Mouse (Mus musculus) frontal cortex, postnatal 25 days (tissue): ENCODE measurements around the gene Shisa7.
"Not testable (repeated sequence)": the region's sequence is repeated elsewhere in the genome, so short reads cannot be mapped to it uniquely, and the experiment has no call there.

Source experiments
- DNase-seq, 2 experiments: peaks; one replicate each; pipeline ENCODE4 v3.0.0; 2022; ENCODE audit warnings: low spot score in 2 of 2

The Shisa7 gene

DNA sequence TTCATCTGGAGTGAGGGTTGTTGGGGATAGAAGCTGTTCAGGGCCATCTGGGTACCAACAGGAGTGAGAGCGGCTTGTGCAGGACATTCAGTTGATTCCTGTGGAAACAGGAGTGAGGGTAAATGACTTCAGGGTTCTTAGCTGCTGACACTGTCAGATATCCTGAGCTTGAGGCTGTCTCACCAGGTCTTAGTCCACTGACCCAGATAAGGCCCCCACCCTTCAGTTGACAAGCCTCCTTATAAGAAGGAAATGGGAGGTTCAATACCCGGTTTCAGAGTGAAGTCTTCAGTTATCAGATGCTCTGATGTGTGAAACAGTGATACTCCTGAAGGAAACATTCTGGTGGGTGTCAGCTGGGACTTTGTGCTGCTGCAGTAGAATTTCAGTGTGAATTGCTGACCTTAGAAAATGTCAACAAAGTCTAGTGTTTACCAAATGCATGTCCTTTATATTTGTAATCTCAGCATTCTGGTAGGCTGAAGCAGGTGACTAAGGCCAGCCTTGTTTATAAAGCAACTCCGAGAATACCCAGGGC lies 49.8 kb downstream of the Shisa7 start:
- DNase-seq, result no peak

DNA sequence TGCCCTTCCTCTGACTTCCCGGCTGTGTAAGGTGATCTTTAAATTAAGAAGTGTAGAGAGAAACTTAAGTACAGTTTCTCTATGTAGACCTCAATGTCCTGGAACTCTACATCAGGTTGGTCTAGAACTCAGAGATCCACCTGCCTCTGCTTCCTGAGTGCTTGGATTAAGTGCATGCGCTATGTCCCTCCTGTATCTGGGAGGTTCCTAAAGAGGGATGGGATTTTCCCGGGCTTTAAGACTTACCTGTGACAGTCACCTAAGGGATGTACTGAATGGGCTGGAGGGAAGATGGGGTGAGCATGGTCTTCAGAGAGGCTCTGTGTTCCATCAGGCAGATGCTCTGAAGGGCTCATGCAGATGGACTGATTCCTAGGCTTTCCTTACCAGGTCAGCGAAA lies 50.8 kb downstream of the Shisa7 start:
- DNase-seq, result no peak

DNA sequence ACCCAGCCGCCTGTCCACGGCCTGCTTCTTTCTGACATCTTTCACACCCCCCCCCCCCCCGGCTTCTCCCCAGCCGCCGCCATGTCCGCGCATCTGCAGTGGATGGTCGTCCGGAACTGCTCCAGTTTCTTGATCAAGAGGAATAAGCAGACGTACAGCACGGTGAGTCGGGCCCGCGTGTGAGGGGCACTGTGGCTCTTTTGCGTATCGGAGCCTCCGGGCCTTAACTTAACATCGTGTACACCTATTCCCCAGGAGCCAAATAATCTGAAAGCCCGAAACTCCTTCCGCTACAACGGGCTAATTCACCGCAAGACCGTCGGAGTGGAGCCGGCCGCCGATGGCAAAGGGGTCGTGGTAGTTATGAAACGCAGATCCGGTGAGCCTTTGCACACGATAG lies 51.2 kb downstream of the Shisa7 start:
- DNase-seq, result not testable (repeated sequence)

DNA sequence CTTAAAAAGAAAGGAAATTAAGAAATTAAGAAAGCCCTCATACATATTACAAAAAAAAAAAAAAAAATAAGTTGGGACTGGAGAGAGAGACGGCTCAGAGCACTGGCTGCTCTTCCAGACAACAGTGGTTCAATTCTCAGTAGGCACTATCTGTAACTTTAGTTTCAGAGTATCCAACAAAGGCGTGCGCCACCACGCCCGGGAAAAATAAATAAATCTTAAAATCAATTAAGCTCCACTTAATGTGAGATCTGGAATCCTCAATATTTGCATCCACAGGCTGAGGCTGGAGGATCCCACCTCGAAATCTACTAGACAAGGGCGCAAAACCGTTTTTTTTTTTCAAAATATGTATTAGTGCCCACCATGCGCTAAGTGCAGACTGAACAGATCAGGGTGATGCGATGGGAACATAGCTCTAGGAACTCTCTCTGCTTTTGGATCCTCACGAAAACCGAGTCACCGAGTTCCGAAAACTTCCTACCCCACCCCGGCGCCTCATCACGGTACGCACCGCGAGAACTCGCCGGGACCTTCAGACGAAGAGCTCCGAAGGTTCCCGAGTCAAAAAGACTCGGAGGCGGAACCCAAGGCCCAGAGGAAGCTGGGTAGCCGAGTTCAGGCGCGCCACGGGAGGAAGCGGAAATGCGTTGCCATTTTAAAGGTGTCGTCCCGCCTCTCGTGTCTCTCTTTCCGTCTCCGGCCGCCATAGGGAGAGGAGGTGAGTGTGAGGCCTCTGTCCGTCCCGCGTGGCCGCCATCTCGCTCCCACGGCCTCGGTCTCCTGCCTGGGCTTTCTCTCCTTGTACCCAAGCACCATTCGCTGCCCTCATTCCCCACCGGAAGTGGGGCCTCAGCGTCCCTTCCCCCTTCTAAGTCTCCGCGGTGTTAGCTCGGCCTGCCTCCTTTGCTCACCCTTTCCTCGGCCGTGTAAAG lies 52.0 kb downstream of the Shisa7 start, which contains the start of gene Rpl28:
Rpl28 (plus strand) TSS at position 597 of the 935 bp plus-strand sequence.
- DNase-seq, result peak; percentile 88 to 92

DNA sequence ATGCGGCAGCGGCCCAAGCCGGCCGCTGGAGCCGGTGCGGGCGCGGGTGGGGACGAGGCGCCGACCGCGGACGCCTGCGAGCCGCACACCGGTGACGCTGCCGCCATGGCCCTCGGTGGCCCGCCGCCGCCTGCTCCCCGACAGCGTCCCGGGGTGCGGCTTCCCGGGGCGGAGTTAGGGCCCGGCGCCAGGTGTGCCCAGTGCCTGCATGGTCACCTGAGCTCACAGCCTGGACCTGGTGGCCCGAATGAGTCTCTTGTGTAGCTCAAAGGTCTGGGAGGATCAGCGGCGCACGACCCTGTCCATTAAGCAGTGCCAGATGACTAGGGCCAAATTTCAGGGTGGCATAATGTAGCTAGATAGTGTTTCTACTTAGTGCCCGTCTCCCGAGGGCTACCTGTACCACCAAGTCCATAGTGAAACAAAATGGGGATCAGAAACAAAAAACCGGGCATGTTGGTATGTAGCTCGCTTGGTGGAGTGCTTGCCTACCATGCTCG lies 55.0 kb downstream of the Shisa7 start, which contains the start of gene Tmem238:
Tmem238 (minus strand) TSS at position 221 of the 500 bp plus-strand sequence.
- no peak for DNase-seq

DNA sequence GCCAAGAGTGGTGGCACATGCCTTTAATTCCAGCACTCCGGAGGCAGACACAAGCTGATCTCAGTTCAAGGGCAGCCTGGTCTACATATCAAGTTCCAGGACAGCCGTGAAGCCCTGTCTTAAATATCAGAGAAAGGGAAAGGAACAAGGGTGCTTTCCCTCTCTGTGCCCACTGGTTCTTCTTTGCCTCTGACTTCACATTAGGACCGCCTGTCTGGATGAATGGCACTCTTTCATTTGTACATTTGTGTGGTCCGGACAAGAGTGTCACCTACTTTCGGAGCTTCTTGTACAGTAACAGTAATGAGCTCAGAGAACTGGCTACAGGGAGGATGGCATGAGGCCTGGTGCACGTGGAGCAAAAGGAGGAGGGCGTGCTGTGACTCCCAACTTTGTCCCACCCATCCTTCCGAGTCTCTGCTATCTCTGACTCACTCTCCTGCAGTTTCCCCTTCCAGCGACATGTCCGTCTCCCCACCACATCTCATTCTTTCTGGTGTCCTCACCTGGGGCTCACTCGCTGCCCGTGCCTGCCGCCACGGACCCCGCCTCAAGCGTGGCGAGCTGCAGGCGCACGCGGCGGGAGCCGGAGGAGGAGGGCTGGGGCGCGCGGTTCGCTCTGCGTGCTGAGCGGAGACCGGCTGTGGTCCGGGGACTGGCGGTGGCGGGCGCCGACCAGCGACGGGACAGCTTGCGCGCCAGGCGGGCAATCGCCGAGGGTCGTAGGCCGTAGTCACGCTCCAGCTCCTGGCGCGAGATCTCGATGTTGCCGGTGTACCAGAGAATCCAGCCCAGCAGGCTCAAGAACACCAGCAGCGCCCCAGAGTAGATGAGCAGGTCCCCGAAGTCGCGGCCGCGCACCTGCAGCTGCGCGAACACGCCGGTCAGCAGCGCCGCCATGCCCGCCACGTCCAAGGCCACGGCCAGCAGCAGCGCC lies 55.7 kb downstream of the Shisa7 start:
- peak in 1 of 2 experiments; percentile 31 for DNase-seq

DNA sequence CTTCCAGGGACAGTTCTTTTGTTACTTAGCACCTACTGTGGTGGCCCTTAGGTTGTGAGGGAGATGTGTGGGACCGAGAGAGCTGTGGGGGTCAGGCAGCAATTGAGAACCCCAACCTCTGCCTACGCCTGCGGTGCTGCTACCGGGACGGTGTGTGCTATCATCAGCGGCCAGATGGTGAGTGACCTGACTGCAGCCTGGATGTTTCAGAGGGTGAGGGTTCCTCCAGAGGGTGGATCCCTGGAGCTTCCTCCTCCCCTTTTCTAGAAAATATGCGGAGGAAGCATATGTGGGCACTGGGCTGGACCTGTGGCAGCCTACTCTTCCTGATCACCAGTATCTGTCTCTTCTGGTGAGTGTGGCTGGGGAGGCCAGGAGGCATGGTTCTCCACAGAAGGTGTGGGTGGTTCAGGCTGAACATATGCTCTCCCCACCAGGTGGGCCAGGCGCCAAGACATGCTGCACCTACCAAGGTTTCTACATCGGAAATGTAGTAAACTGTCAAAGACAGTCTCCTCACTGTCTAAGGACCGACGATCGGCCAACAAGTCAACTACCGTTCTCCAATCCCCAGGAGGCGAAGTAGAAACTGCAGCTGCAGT lies 60.7 kb downstream of the Shisa7 start:
- no peak for DNase-seq

DNA sequence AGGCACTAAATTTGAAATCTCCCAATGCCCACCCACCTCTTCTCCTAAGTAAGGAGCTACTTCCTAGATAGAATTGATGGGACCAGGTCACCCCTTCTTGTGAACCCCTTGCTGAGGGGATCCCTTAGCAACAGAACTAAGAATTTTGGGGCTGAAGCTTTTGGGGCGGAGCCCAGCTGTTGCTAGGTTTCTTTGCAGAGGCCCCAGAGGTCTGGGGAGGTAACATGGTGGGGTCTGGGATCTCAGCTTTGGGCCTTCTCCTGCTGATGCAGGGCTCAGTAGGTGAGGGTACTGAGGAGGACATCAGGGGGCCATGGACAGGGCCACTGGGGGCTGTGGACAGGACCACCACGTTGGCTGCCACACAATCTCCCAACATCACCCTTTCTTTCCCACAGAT lies 61.7 kb downstream of the Shisa7 start, which contains the start of the genes Il11 and Tmem190:
Il11 (minus strand) TSS at position 101 of the 400 bp plus-strand sequence.
Tmem190 (plus strand) TSS at position 179 of the 400 bp plus-strand sequence.
- DNase-seq, result no peak

DNA sequence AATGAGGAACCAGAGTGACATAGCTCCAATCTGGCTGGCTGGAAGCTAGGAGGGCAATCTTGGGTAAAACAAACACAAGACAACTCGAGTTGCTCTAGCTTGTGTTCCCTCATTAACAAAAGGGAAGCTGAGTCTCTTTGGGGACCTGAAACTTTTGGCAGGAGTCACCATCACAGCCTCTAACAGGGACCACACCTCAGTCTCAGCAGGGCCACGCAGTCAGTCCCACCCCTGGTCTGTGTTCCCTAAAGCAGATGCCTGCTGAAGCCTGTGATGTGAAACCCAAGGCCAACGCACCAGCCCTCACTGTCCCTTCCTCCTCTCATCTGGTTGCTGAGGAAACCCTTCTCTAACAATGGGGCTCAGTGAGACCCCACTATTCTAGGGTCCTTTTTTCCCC lies 62.4 kb downstream of the Shisa7 start:
- no peak for DNase-seq

DNA sequence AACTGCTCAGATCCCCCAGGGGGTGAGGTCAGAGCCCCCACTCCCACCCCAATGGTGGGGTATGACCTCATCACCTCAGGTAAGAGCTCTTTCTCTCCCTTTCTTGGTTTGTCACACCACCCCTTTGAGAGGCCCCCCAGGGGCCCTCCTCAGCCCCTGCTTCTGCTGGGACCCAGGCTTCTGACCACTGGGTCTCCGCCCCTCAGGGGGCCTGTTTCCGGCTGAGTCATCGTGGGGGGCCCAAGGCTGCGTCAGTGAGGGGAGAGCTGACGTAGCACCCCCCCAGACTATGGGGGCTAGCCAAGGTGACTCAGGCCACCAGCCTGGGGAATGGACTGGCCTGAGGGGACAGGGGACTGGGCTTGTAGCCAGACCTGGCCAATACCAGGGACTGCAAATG lies 64.6 kb downstream of the Shisa7 start:
- no peak for DNase-seq

DNA sequence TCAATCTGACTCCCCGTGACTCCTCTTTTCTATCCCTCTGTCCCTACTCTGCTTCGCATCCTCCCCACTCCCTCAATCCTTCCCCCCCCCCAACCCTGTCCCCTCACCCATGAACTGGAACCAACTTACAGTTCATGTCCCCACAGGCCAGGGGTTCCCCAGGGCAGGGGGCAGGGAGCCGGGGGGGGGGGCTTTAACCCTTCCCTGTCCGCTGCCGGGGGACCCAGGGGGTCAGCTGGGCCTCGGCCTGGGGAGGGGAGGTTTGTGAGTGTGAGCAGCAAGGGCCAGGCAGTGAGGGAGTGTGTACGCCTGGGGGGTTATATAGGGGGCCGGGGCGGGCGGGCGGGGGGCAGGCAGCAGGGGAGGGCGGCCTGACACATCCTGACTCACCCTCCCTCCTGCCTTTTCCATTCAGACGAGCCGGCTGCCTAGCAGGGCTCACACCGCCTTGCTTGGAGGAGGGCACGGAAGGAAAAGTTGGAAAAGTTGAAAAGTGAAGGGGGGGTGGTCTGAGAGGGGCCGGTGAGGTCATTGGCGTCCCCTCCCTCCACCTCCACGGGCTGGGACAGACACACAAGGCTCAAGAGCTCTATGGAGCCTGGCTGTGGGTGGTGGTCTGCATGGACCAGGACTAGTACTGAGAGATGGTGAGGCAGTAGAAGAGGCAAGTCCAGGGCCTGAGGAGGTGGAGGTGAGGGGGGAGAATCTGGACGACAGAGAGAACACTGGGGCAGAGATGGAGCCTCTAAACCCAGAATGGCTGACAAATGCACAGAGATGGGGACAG lies 66.5 kb downstream of the Shisa7 start:
- no peak for DNase-seq

DNA sequence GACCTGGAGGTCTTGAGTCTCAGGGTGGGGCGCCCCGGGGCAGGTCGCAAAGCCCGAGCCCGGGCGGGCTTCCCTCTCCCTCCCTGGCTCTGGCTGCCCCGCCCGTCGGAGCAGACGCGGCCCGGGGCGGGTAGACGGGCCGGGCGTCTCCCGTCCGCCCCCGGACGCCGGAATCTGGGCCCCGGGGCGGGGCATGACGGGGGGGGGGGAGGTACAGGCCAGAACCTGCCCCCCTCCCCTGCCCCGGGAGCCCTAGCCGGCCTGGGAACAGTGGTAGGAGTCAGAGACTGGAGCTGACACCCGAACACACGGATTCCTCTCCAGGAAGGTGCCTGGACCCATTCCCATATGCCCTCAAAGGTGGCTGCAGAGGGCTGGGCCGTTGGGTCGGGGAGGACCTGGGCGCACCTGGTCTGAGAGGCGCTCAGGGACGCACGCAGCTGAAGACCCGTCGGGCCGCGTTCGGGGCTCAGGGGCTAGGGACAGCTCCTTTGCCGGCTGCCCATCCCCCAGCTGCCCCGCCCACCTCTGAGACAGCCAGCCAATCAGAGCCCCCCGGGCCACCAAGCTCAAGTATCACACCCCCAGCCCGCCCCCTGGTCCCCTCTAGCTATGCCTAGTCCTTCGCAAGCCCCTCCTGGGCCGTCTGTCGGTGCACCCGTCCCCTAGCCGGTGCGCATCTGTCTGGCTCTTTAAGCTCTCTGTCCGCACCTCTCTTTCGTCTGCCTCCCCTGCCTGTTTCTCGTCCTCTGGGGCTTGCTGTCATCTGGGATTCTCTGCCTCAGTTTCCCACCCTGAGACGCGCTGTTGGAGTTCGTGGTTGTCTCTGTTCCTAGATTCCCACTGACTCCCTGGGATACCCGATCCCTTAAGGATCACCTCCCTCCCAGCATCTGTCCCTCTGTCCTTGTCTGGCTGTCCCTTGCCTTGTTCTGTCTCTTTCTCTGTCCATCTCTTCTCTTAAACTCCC lies 67.3 kb downstream of the Shisa7 start:
- no peak for DNase-seq

DNA sequence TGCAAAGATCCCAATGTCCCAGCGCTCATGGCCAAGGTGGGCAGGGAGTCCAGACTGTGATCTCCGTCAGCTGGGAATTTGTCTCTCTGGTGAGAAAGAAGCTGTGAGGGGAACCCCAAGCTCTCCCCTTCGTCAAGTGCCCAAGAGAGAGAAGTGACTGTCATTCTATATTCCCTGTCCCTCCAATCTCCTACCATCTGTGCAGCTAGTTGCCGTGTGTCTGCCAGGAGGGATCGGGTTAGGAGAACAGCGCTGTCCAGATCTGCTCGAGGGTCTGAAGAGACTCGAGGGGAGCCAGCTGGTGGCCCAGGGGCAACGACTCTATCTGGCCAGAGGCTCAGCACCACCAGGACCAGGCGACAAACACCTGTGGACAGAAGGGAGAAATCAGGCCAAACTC lies 68.4 kb downstream of the Shisa7 start:
- DNase-seq, result no peak
